Mouse (Mus musculus): Measurements from ENCODE around the gene Padi4.

DNA sequence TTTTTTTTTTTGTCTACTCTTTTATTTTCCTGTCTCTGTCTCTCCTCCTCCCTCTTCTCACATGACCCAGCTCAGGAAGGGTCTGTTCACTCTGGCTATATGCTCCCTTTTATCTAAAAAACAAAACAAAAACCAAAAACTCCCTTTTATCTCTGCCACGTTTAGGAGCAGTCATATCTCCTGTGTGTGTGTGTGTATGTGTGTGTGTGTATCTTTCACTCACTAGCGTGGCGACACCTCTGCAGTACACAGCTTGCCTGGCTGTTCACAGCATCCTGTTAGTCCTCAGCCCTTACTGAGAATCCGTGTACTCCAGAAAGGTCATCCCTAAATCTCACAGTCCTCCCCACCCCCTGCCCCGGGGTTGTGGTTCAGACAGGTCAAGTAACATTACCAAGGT, 41.5 kb upstream of the Padi4 start:
- TF ChIP-seq GATA1 (IDR thresholded peaks at IDR 0.05; ENCODE audit: borderline replicate concordance, low read length) (no peak), FLI1 (IDR thresholded peaks at IDR 0.05; ENCODE audit: low read length) (no peak)

Measured in megakaryocyte, embryonic 14.5 days (primary cell).